Mouse (Mus musculus) left cerebral cortex, adult 8-10 months (tissue): ENCODE data around the gene Rcan2. TPM values are rescaled to one million over a fixed set of nuclear protein-coding genes. Genes with fewer than 3 reads are reported as not detected.

ENCODE experiments used
- DNase-seq, 2 experiments: peaks; one replicate each; pipeline ENCODE4 v3.0.0; 2022; ENCODE audit warnings: low spot score in 2 of 2
- total RNA-seq, 4 experiments: library from RNA; stranded (reverse); gene quantifications; 2 replicates each; pipeline ENCODE4 v1.2.4; 2022

Gene Rcan2
- total RNA-seq, 4 experiments from 2014 or later, result 201 to 220 (median 213) TPM

DNA sequence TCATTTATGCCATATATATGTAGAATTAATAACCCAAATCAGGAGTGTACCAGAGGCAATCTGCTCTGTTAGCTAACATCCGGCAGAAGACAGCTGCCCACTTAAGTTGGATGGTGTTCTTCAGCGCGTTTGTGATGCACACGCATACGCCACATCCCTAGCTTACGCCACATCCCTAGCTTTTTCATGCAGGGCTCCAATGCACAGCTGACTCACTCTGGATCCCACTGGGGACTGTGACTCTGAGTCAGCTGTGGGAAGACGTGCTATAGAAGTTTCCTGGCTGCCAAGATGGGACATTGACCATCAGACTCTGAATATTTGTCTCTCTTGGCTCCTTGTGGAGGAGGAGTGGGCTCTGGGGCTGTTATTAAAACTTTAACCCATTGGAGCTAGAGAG, 103.7 kb downstream of the Rcan2 start:
- DNase-seq, result peak in 1 of 2 experiments; percentile 46

DNA sequence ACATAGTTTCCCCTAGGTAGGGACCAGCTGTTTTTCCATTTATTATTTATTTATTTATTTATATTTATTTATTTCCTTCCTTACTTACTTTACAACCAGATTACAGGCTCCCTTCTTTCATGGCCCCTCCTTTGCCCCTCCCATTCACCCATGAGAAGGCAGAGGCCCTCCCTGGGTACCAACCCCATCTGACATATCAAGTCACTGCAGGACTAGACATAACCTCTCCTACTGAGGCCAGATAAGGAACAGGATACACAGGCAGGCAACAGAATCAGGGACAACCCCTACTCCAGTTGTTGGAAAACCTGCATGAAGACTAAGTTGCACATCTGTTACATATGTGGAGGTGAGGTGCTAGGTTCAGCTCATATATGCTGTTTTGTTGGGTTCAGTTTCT, 105.6 kb downstream of the Rcan2 start:
- DNase-seq, result no peak

DNA sequence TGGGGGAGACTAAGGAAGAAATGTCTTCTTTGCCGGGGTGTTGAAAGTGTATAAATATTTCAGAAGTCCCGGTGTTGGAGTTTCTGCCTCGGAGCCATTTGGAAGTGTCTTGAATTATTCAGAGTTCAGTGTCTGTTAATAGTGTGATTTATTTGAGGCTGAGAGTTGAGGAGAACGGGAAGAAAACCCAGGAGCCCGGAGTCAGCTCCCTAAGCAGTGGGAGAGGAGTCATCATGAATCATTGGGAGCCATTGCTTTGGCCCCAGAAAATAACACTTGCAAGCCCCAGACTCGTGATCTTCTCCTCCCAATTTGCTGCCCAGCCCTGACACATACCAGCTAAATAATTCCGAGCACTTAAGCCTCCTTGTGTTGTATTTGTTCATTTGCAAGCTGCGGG, 115.0 kb downstream of the Rcan2 start:
- DNase-seq, result no peak

DNA sequence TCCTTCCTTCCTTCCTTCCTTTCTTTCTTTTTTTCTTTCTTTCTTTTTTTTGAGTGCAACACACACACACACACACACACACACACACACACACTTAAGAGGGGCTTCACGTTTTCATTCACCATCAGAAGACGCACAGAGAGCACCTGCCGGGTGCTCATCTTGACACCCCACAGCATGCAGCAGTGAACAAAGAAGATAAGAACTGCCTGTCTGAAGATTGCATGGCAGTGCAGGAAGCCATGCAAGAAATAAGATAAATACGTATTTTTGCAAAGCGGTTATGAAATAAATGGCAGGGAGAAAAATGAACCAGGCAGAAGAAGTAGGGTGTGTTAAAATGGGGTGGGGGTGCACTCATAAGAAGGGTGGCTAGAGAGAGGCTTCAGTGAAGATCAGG, 116.0 kb downstream of the Rcan2 start:
- DNase-seq, result no peak

DNA sequence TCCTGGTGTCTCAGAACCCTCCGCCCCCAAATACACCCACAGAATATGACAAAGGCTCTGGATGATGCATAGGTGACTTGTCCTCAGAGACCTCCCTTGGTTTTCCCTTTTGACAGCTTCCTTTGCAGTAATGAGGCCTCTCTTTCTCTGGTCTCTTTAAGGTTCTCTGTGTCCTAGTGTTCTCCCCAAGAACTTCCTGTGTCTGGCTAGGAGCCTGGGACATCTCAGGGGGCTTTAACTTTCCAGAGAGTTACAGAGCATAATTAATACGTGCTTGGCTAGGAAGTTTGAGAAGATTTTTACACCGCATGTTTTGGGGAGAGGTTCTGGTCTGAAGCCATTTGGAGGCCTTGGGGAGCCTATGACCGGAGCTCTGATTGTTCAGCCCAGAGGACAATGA, 128.7 kb downstream of the Rcan2 start:
- no peak for DNase-seq

DNA sequence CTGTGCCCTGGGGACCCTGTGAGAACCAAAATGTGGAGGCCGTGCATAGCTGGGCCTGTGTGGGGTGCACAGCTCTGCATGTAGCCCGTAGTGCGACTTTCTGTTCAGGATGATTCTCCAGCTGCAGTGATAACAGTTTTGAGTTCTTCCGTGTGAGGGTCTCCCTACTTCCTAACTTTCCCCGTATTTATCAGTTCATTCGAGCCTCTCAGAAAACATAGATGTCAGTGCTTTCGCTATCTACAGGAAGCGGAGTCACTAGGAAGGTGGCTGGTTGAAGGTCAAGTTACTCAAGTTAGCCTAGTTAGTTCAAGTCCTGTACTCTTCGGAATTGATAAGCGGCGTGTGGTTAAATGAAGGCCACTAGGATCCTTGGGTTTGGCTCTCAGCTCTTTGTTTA, 130.6 kb downstream of the Rcan2 start:
- DNase-seq, result no peak

DNA sequence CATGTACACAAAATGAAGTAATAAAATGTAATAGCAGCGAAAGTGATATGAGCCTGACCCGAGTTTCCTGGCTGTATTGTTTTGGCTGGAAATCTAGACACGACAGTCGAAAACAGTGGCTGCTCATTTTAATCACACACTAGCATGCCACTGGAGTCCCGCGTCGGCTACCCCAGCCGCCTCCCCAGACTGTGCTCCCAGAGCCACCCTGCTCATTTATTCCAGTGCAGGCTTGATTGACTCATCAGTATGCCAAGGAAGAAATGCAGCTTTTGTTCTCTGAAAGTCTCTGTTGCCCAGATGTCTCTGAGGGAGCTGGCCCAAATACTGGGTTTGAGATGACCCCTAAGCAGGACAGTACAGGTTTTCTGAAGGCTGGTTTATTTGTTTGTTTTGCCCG, 132.9 kb downstream of the Rcan2 start:
- no peak for DNase-seq

DNA sequence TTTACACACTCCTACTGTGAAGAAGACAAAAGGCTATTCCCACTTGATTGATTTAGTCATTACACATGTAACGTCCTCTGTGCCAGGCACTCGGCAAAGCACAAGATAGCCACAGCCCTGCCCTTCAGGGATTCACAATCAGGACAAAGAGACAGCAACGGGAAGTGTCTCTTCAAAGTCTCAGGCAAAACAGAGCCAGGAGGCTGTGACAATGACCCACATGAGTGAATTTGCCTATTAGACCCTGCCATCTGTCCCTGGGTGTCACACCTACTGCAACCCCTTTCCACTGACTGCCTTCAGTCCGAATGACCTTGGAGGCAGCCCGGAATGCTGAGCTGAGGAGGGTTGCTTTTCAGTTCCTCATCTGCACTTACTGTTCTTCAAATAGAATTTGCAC, 151.1 kb downstream of the Rcan2 start:
- DNase-seq, result no peak

DNA sequence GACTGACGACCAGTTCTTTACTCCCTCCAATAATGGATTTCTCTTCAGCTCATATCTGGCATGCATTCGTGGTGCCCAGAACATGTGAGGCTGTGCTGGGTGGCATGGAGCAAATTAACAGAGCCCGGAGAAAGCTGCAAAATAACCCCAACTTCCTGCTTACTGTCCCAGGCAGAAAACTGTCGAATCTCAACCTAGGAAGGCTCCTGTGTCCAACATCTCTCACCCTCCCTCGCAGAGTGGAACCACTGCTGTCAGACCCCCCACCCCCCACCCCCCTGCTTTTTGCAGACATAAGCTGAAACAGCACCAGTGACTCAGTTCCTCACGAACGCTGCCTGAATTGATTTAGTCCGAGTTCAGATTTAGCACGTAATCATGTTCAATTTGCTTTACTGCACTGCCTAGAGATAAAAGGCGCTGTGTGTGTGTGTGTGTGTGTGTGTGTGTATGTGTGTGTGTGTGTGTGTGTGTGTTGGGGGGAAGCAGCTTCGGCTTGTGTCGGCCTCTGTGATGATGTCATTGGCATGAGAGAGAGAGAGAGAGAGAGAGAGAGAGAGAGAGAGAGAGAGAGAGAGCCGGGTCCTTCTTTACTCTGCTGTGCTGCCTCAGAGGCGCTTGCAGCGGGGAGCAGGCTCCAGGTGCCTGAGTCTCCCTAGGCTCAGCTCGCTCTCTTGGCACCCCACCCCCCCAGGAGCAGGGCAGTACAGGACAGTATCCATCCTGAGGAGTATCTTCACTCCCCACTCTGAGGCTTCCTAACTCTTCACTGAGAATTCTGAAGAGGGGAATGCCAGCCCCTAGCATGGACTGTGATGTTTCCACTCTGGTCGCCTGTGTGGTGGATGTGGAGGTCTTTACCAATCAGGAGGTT, 151.7 kb downstream of the Rcan2 start:
- peak in 1 of 2 experiments; percentile 42 for DNase-seq

DNA sequence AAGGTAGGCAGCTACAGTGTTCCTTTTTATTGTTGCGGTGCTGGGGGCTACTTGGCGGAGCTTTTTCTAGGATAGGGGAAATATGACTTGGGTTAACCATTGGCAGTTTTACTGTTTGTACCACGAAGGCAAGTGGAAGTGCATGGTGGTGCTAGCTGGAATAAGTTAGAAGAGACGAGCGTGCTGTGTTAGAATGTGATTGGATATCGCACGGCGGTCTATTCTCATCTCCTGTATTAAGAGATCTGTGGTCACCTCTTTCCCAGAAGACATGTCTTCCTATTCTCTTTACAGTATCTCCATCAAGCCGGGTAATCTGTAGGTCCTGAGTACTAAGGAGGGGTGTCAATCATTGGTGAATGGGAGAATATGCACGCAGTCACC, 152.4 kb downstream of the Rcan2 start:
- DNase-seq, result no peak

DNA sequence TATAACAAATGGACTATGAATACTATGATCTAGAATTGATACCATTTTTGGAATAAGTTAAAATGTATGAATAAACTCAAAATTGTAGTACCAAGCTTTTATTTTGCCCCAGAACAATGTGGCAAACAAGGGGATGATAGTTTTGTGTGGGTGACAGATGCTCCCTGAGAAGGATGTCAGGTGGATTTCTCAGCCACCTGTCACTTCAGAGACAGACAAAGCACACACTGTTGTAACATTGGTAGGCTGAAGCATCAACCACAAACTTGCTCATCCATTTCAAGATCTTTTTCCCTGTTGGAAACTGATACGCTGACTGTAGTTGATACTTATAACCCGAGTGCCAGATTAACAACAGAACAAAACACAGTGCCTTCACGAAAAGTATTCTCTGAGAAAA, 158.6 kb downstream of the Rcan2 start:
- DNase-seq, result no peak

DNA sequence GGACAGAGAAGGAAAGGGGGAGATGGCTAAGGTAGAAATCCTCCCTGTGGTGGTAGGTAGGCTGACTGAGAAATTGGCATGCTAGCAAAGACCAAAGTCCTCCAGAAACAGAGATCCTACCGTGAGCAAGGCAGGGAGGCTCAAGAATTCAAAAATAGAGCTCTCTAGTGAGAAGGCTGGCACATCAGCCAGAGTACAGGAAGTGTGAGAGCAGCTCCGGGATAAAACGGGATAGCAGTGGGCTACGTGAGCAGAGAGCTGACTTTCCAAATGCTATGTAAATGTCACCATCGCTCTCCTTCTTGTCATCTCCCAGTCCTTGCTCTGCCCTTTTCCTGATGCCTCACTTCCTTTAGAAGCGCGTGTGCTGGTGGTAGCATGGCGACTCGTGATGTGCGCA, 168.8 kb downstream of the Rcan2 start:
- peak in 1 of 2 experiments; percentile 33 for DNase-seq

DNA sequence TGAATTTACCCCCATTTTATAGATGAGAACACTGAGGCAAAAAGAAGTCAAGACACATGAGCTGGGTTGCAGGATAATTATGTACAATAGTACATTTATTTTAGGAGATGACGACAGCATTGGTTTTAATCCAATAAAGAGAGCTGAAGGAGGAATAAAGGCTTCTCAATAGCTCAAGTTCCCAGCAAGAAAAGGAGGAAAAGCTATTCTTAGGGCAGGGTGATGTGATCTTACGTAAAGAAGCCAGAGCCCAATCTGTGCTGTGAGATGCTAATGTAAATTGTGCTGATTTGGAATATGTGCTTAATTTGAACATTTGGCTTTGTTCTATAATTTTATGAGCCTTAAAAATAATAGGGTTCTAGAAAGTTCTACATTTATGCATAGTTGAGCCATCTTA, 176.4 kb downstream of the Rcan2 start:
- DNase-seq, result no peak

DNA sequence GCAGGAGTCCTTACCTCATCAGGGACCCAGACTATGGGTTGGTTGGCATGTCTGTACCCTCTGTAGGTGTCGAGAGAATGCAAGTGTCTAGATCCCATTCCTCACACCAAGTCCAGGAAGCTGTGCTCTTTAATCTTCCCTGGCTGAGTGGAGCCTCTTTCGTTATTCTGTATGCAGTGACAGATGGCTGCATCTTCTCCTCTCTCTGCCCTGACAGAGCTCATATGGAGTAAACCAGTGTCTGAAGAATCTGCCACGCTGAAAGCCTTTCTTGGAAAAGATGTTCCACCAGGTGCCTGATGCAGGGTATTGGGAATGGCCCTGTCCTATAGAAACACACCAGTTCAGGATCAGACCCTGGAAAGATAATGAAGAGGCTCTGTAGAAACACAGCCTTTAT, 178.8 kb downstream of the Rcan2 start:
- DNase-seq, result no peak

DNA sequence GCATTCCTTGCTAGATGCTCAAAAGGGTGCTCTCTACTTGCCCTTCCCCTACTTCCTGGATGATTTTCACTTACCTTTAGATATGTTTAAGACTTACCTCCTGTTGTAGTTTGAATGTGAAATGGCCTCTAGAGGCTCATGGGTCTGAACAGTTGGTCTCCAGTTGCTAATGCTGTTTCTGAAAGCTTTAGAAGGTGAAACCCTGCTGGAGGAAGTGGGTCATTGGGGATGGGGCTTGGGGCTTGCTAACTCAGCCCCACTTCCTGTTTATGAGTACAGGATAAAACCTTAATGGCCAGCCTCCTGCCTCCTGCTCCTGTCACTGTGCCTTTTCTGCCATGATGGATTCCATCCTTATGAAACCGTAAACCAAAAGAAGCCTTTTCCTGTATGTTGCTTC, 181.4 kb downstream of the Rcan2 start:
- no peak for DNase-seq

DNA sequence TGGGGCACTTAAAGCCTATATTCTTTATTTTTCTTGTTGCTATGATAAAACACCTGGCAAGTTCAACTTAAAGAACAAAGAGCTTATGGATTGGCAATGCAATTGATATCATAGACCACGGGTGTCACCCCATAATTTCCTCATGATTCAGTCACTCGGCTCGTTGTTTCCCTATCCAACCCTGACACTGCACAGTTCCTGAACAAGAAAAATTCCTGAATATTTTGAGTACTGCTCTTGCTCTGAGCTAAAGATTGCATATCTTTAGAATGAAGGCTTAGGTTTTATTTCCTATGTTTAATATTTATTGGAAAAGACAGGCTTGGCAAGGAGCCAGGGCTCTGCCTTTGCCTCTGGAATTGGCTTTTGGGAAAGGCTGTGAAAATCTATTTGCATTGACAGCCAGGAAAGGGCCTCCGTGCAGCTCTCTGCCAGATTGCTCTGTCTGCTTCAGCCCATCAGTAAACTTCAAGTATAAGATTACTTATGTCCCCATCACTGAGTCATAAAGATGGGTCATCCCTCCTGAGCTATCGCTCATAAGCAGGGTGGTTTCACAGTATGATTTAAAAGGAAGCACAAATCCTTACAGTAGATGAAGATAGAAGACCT, 188.3 kb downstream of the Rcan2 start:
- DNase-seq, result no peak

DNA sequence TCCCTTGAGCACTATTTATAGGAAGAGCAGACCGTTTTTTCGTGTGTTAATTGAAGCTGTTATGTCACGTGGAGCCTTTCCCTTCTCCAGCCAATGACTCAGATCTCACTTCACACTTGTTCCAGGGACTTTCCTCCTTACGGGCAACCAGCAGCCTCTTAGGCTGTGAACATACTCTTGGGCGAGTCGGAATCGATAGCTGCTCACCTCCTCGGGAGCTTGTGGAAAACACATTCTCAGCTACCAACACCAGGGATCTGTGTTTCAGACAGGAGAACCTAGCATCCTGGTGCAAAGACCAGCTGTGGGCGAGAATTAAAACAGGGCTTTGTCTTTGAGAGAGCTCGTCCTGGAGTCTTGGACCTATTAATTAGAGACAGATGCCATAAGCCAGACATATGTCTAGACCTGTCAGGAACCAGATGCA, 189.8 kb downstream of the Rcan2 start:
- DNase-seq, result no peak

DNA sequence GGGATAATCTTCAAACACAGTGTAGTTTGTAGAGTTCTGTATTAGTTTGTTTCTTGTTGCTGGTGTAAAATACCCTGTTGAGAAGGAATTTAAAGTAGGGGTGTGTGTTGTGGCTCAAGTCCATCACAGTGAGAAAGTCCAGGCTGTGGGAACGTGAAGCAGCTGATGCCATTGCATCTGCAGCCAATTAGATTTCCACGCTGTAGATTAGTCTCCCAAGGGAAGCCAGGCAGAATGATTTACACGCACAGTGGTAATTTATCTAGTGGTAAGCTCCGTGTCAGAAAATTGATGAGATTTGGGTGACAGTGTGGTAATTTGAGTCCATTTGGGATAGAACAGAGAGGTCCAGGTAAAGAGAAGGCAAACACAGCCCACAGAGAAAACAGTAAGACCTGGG, 192.9 kb downstream of the Rcan2 start:
- DNase-seq, result no peak

DNA sequence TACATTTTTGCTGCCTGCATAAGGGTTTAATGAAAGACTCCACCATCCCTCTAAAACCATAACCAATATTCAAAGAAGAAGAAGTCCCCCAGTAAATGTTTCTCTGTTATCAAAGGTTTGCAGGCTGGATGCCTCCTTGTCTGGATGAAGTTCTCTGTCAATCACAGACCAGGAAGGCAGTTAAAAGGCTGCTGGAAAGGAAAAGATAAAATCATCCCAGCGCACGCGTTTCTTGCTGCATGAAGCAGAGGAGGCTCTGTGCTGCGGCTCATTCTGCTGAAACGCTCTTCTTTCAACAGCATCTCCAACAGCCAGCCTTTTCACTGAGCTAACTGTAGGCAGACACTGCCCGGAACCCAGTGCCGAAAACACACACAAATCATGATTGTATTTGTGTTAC, 196.4 kb downstream of the Rcan2 start:
- no peak for DNase-seq

DNA sequence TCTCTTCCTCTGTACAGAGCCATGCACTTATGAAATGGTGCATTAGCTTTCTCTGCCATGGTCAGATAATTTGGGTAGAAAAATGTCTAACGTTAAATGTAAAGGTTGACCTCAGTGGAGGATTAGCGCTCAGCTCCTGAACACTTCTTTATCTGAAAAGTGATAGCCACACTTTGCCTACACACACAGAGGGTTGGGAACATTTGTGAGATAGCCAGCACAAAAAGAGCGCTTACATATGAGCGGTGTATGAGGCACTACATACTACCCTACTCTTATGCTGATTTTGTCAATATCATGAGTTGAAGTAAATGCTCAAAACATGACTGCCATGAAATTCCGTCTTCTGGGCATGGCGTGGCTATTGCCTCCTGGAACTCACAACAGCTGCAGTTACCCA, 196.9 kb downstream of the Rcan2 start:
- no peak for DNase-seq

DNA sequence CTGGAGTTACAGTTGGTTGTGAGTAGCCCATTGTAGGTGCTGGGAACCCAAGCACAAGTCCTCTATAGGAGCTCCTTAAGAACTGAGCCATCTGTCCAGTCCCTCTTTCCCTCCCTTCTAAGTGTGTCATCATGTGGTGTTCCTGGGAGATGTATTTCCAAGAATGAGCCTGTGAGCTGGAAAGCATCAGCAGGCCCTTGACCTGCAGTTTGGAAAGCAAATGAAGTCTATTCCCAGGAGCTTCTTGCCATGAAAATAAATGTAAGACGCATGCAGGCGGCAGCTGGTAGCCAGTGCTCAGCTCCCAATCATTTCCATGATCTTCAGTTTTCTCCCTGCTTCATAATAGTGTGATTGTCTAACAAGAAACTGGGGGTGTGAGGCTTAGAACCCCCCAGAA, 203.2 kb downstream of the Rcan2 start:
- DNase-seq, result no peak

DNA sequence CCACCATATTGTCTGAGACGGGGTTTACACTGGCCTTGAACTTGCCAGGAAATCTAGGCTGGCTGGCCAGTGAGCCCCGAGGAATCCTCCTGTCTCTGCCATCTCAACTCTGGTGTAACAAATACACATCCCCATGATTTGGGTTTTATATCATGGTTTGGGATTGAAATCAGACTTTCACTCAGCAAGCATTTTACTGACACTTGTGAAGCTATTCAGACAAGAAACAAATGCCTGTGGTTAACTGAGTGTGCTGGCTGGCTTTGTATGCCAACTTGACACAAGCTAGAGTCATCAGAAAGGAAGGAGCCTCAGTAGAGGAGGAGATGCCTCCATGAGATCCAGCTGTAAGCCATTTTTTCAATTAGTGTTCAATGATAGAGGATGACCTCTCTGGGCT, 206.3 kb downstream of the Rcan2 start:
- no peak for DNase-seq

DNA sequence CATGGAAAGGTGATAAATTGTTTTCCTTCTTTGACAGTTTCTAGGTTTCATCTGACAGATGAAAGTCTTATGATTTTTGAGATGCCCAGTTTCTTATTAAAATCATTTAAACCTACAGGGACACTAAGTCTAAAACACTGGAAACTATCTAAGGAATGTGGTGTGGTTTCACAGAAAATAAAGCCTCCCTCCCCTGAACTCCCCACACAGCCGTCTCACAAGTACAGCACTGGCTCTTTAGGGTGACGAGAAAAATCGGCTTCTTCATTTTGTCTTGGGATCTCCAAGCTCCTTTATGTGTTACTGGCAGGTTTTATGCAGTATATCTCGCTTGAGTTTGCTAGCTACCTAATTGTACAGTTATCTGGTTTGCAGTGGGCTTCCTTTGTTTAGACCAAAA, 210.8 kb downstream of the Rcan2 start:
- DNase-seq, result no peak
